Mouse (Mus musculus) ES-Bruce4 (cell line): ENCODE results near the gene Banp. TPM values are rescaled to one million over a fixed set of nuclear protein-coding genes. Genes with fewer than 3 reads are reported as not detected.

Source experiments
- H3K27ac ChIP-seq: 2 replicates; pipeline ENCODE4 v1.5.1; 2012; ENCODE audit warnings: low read length, inconsistent platforms; ENCODE audit not compliant: insufficient read depth
- H3K27me3 ChIP-seq: 2 replicates; pipeline ENCODE4 v1.6.1; 2012; ENCODE audit warnings: mild to moderate bottlenecking, low read length, inconsistent platforms; ENCODE audit not compliant: control insufficient read depth, poor library complexity, insufficient read depth, severe bottlenecking
- H3K36me3 ChIP-seq: 2 replicates; pipeline ENCODE4 v1.6.1; 2012; ENCODE audit warnings: inconsistent platforms, mild to moderate bottlenecking, low read length, moderate library complexity; ENCODE audit not compliant: control insufficient read depth, poor library complexity, insufficient read depth, severe bottlenecking
- H3K4me1 ChIP-seq: one replicate; pipeline ENCODE4 v1.8.1; 2011; ENCODE audit warnings: low read length; ENCODE audit not compliant: control insufficient read depth, insufficient read depth
- H3K4me3 ChIP-seq: 2 replicates; pipeline ENCODE4 v1.5.1; 2011; ENCODE audit warnings: low read depth, mild to moderate bottlenecking, low read length
- H3K9ac ChIP-seq: 2 replicates; pipeline ENCODE4 v1.6.1; 2012; ENCODE audit warnings: low read depth, mild to moderate bottlenecking, inconsistent platforms; ENCODE audit not compliant: poor library complexity, severe bottlenecking
- H3K9me3 ChIP-seq: replicated peaks from 2 replicates; pipeline ENCODE4 v1.6.1; 2012; ENCODE audit warnings: mild to moderate bottlenecking, low read length, inconsistent platforms; ENCODE audit not compliant: control insufficient read depth, poor library complexity, insufficient read depth, severe bottlenecking
- CTCF ChIP-seq: IDR thresholded peaks from one replicate; pipeline ENCODE4 v1.8.1; 2011; ENCODE audit warnings: low read depth, low read length
- EP300 ChIP-seq: IDR thresholded peaks from 2 replicates; pipeline ENCODE4 v1.6.1; 2011; ENCODE audit warnings: low read depth, low read length; ENCODE audit not compliant: insufficient read depth
- POLR2A ChIP-seq: IDR thresholded peaks from one replicate; pipeline ENCODE4 v1.8.1; 2011; ENCODE audit warnings: low read length; ENCODE audit not compliant: insufficient read depth
- polyA plus RNA-seq: library from polyadenylated mRNA; stranded (reverse); fragments of >200 nt; gene quantifications from 2 replicates; pipeline ENCODE4 v1.2.4, GENCODE M21; 2011; ENCODE audit warnings: low read depth; ENCODE audit not compliant: missing spikeins, insufficient read depth, insufficient read length

Gene Banp
- polyA plus RNA-seq, 1 experiment: 47.2 TPM

DNA sequence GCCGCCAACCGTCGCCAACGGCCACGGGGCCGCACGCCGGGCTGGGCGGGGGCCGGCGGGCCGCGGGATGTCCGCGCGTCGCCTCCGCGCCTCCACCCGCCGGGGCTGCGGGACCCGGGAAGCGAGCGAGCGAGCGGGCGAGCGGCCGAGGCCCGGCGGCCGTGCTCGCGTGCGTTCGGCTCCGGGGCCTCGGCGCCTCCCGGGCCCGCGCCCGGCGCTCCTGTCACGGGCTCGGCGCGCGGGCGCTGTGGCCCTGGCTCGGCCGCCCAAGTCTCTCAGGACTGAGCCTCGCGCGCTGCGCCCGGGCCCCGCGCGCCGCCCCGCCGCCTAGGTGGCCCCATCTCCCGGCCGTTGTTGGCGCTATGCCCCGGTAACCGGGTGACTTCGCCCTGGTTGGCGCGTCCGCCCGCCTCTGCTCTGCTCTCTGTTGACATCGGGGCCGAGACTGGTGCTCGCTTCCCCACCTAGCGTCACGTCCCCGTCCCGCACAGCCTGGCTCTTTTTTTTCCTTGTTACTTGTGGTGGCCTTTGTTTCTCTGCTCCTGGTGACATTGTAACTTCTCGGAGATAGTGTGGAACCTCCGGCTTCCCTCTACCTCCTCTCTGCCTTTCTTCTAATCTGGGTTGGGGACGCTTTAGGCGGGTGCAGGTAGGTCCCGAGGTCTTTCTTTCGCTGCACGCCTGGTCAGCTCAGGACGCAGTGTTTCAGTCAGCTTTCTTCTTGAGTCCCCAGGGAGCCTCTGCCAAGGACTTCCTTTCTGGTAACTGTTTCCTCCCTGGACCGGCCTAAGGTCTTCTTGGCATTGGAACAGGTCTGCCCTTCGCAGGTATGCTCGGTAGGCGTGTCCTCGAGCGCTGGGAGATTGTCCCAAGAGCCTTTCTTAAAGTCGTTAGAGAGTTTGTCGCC, 1.5 kb downstream of the Banp start:
- peaks cover 9% of the 10 kb centered on the region for H3K4me1 ChIP-seq
- H3K27ac ChIP-seq: peak overlapping the region; percentile 53
- no peaks in the 10 kb centered on the region for H3K9me3 ChIP-seq
- TF ChIP-seq EP300 (no peak), CTCF (no peak), POLR2A (no peak)
- peak overlapping the region; percentile 98 for H3K9ac ChIP-seq
- H3K36me3 ChIP-seq: peaks cover 25% of the 10 kb centered on the region
- H3K4me3 ChIP-seq: peak overlapping the region; percentile 91
- no peaks in the 10 kb centered on the region for H3K27me3 ChIP-seq

DNA sequence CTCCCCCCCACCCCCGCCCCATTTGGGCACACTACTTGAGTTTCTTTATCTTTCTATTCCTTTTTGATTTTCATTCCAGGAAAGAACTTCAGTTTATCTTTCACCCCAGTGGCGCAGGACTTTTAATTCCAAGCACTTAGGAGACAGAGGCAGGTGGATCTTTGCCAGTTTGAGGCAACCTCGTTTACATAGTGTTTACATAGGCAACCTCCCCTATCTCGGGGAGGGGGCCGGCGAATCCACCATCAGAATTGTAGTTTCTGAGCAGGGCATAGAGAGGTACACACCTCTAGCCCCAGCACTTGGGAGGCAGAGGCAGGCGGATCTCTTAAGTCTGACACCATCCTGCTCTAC, 2.1 kb downstream of the Banp start:
- Histone ChIP-seq H3K27ac (no peak overlapping the region), H3K9me3 (no peaks in the 10 kb centered on the region), H3K4me3 (peak overlapping the region; percentile 91), H3K9ac (peak overlapping the region; percentile 98), H3K27me3 (no peaks in the 10 kb centered on the region), H3K4me1 (peaks cover 9% of the 10 kb centered on the region), H3K36me3 (peaks cover 25% of the 10 kb centered on the region)
- no peak for TF ChIP-seq CTCF
- no peak for TF ChIP-seq POLR2A
- TF ChIP-seq EP300: no peak

DNA sequence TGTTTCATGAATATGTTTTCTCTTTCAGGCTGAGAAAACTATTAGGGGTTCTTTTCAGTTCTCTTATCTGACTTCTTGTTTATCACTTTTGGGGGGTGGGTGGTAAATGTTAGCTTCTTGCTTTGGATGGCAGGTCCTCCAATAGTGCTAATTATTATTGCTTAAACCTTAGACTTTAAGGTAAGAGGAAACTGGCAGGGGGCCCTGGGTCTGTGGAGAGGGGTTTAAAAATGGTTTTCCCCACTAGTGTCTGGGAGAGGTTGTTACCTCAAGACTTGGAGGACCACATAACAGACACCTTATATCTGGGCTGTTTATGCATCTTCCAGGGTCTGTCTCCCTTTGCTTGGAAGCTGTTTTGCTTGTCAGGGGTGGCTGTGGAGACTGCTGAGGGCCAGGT, 2.6 kb downstream of the Banp start:
- Histone ChIP-seq H3K27ac (no peak overlapping the region), H3K36me3 (peaks cover 25% of the 10 kb centered on the region), H3K9ac (peak overlapping the region; percentile 98; the same call in 1 of the 2 replicates), H3K4me3 (no peak overlapping the region), H3K9me3 (no peaks in the 10 kb centered on the region), H3K27me3 (no peaks in the 10 kb centered on the region), H3K4me1 (peaks cover 7% of the 10 kb centered on the region)
- TF ChIP-seq POLR2A: no peak

DNA sequence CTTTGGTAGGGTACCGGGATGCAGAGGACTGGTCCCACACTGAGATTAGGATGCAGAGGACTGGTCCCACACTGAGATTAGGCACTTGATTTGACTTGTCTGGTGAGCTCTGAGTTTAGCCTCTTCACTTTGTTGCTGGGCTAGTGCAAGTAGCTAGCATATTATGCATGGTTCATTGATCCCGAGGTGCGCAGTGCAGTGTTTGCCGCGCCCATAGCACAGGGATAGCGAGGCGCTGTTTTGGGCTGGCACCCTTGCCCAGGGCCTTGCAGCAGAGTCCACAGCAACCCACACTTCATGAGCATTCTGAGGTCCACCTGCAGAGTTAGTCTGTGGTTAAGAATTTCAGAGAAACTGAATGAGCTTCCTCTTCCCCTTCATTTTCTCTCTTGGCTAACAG, 3.2 kb downstream of the Banp start:
- no peak overlapping the region for H3K27ac ChIP-seq
- TF ChIP-seq EP300: no peak
- no peak for TF ChIP-seq CTCF
- no peak for TF ChIP-seq POLR2A
- no peaks in the 10 kb centered on the region for H3K9me3 ChIP-seq
- no peak overlapping the region for H3K9ac ChIP-seq
- H3K4me1 ChIP-seq: peaks cover 7% of the 10 kb centered on the region
- H3K4me3 ChIP-seq: no peak overlapping the region
- H3K27me3 ChIP-seq: no peaks in the 10 kb centered on the region
- peaks cover 25% of the 10 kb centered on the region for H3K36me3 ChIP-seq

DNA sequence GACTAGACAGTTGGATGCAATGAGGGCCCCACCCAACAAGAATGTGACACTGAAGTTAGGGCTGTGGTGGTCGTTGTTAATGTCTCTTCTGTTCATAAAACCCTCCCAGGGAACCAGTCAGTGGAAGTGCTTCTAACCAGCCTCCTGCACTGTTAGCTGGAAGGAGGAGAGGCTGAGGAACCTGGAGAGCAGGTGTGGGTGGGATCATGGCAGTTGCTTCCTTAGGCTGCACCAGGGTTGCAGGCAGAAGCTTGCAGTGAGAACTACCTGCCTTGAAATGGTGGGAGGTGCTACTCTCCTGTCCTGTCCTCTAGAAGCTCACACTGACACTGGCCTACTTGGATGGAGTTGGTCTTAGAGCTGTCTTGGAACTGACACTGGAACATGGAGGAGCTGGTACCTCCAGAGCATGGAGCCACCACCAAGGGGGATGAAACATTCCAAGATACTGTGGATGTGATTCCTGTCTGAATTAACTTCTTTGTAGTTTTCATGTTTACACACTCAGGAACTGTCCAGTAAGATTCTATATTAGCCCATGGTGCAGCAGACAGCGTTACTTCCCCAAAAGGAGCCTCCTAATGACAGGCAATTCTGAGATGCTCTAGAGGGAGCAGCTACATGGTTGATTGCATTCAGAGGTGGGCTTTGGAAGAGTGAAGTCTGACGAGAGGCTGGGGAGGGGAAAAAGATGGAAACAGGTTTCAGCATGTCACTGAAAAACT, 4.4 kb downstream of the Banp start:
- Histone ChIP-seq H3K27ac (no peak overlapping the region), H3K9me3 (no peaks in the 10 kb centered on the region), H3K36me3 (peaks cover 25% of the 10 kb centered on the region)

More for the DNA sequence above, 4.4 kb downstream of the Banp start:
- Histone ChIP-seq H3K4me1 (peaks cover 3% of the 10 kb centered on the region), H3K4me3 (no peak overlapping the region), H3K27me3 (no peaks in the 10 kb centered on the region), H3K9ac (no peak overlapping the region)
- no peak for TF ChIP-seq POLR2A
- no peak for TF ChIP-seq CTCF
- no peak for TF ChIP-seq EP300
